Mouse (Mus musculus) frontal cortex, postnatal 25 days (tissue): Measurements from ENCODE around the gene Tagln.

Experiments used
- DNase-seq, 2 experiments: peaks; one replicate each; pipeline ENCODE4 v3.0.0; 2022; ENCODE audit warnings: low spot score in 2 of 2

Tagln gene

DNA sequence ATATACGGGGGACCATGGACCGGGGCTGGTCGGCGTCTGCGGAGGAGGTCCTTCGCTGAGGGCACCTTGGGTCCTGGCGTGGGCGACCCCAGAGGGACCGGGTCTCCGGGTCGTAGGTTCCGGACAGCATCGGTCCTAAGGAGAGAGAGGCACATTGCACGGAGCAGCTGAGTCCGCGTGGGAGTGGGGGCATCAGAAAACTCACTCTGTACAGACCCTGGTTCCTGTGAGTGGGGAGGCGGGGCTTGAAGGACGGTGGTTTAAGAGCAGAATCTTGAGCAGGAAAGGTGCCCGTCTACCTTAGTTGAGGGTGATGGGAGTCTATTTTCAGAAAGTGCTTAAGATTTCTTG, 28.8 kb downstream of the Tagln start:
- DNase-seq: peak in 1 of 2 experiments; percentile 27

GRCm38 (mm10) chr9:45906355-45907077, 29.3 kb downstream of the Tagln start, which contains the start of the genes Pcsk7 and Rnf214:
Pcsk7 (plus strand) TSS chr9:45906497.
Rnf214 (minus strand) TSS chr9:45906911.
- DNase-seq: peak; percentile 69 to 80

- no peak for DNase-seq
Measured at GRCm38 (mm10) chr9:45905811-45906237, 30.0 kb downstream of the Tagln start.

- DNase-seq: no peak
Measured at GRCm38 (mm10) chr9:45905196-45905595, 30.7 kb downstream of the Tagln start.

GRCm38 (mm10) chr9:45893681-45894080, 42.2 kb downstream of the Tagln start:
- DNase-seq: no peak
